Mouse (Mus musculus): ENCODE measurements around the gene Pdlim1. TPM values are rescaled to one million over a fixed set of nuclear protein-coding genes. Genes with fewer than 3 reads are reported as not detected.

Pdlim1 gene
- polyA plus RNA-seq, 1 experiment: 205 TPM

- H3K4me1 ChIP-seq (ENCODE audit: control insufficient read depth, insufficient read depth, low read length): no peaks in the 10 kb centered on the region
- no peaks in the 10 kb centered on the region for H3K36me3 ChIP-seq (ENCODE audit: control insufficient read depth, insufficient read depth, low read length, poor library complexity, severe bottlenecking)
- no peaks in the 10 kb centered on the region for H3K9me3 ChIP-seq (replicated peaks; ENCODE audit: control insufficient read depth, insufficient read depth, low read length, poor library complexity, severe bottlenecking)
- H3K4me3 ChIP-seq (ENCODE audit: low read depth, low read length): no peak overlapping the region
- no peak overlapping the region for H3K9ac ChIP-seq (ENCODE audit: low read depth, poor library complexity, severe bottlenecking)
- no peak overlapping the region for H3K27ac ChIP-seq (ENCODE audit: insufficient read depth, low read length)
- no peak for TF ChIP-seq CTCF (IDR thresholded peaks at IDR 0.05; ENCODE audit: low read depth, low read length)
- no peak for TF ChIP-seq EP300 (IDR thresholded peaks at IDR 0.05; ENCODE audit: insufficient read depth, low read depth, low read length)
- TF ChIP-seq POLR2A (IDR thresholded peaks at IDR 0.05; ENCODE audit: insufficient read depth, low read length): no peak
- H3K27me3 ChIP-seq (ENCODE audit: control insufficient read depth, insufficient read depth, low read length, poor library complexity, severe bottlenecking): no peaks in the 10 kb centered on the region
Observed at GRCm38 (mm10) chr19:40302477-40302876, 30.8 kb upstream of the Pdlim1 start.

DNA sequence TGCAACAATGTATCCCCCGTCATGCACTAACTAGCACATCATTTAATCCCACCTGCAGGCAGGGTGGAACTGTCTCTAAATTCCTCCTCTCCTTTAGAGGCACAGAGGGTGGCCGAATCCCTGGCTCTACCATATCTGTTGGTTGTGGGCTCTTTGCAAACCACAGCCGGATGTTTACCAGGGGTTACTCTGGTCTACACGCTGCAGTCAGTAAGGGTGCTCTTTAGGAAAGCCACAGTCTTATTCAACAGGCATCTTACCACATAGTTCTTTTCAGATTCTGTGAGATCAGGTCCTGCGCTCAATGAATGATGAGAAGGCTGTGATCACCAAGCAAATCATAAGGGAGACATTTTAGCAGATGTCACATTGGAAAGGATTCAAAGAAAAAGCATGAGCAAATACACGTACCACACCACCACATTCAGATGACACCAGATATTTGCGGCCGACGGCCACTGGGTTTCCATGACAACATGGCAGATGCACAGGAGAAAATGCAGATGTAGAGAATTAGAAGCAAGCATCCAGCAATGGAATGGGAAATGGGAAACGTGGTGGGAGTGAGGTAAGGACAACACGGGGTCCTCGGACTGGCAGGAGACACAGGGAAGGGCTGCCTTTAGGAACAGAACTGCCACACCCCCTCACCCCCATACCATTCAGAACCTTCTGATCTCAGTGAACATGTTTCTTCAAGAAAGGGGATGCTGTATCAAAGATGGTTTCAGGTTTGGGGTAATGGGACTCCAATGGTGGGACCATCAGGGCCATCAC is 28.5 kb upstream of the Pdlim1 start:
- no peaks in the 10 kb centered on the region for H3K36me3 ChIP-seq (ENCODE audit: control insufficient read depth, insufficient read depth, low read length, poor library complexity, severe bottlenecking)
- no peaks in the 10 kb centered on the region for H3K9me3 ChIP-seq (replicated peaks; ENCODE audit: control insufficient read depth, insufficient read depth, low read length, poor library complexity, severe bottlenecking)
- no peak overlapping the region for H3K27ac ChIP-seq (ENCODE audit: insufficient read depth, low read length)
- no peaks in the 10 kb centered on the region for H3K27me3 ChIP-seq (ENCODE audit: control insufficient read depth, insufficient read depth, low read length, poor library complexity, severe bottlenecking)
- H3K4me1 ChIP-seq (ENCODE audit: control insufficient read depth, insufficient read depth, low read length): no peaks in the 10 kb centered on the region
- TF ChIP-seq CTCF (IDR thresholded peaks at IDR 0.05; ENCODE audit: low read depth, low read length): no peak
- no peak for TF ChIP-seq EP300 (IDR thresholded peaks at IDR 0.05; ENCODE audit: insufficient read depth, low read depth, low read length)
- no peak for TF ChIP-seq POLR2A (IDR thresholded peaks at IDR 0.05; ENCODE audit: insufficient read depth, low read length)
- H3K4me3 ChIP-seq (ENCODE audit: low read depth, low read length): no peak overlapping the region
- H3K9ac ChIP-seq (ENCODE audit: low read depth, poor library complexity, severe bottlenecking): no peak overlapping the region

GRCm38 (mm10) chr19:40299182-40299581 is 27.5 kb upstream of the Pdlim1 start:
- no peak overlapping the region for H3K4me3 ChIP-seq (ENCODE audit: low read depth, low read length)
- H3K27ac ChIP-seq (ENCODE audit: insufficient read depth, low read length): no peak overlapping the region
- TF ChIP-seq EP300 (IDR thresholded peaks at IDR 0.05; ENCODE audit: insufficient read depth, low read depth, low read length) (no peak), POLR2A (IDR thresholded peaks at IDR 0.05; ENCODE audit: insufficient read depth, low read length) (no peak), CTCF (IDR thresholded peaks at IDR 0.05; ENCODE audit: low read depth, low read length) (no peak)
- H3K9me3 ChIP-seq (replicated peaks; ENCODE audit: control insufficient read depth, insufficient read depth, low read length, poor library complexity, severe bottlenecking): no peaks in the 10 kb centered on the region
- H3K9ac ChIP-seq (ENCODE audit: low read depth, poor library complexity, severe bottlenecking): no peak overlapping the region
- H3K27me3 ChIP-seq (ENCODE audit: control insufficient read depth, insufficient read depth, low read length, poor library complexity, severe bottlenecking): no peaks in the 10 kb centered on the region
- no peaks in the 10 kb centered on the region for H3K36me3 ChIP-seq (ENCODE audit: control insufficient read depth, insufficient read depth, low read length, poor library complexity, severe bottlenecking)
- no peaks in the 10 kb centered on the region for H3K4me1 ChIP-seq (ENCODE audit: control insufficient read depth, insufficient read depth, low read length)

GRCm38 (mm10) chr19:40298574-40298973 is 26.9 kb upstream of the Pdlim1 start:
- no peaks in the 10 kb centered on the region for H3K27me3 ChIP-seq (ENCODE audit: control insufficient read depth, insufficient read depth, low read length, poor library complexity, severe bottlenecking)
- H3K9me3 ChIP-seq (replicated peaks; ENCODE audit: control insufficient read depth, insufficient read depth, low read length, poor library complexity, severe bottlenecking): no peaks in the 10 kb centered on the region
- no peaks in the 10 kb centered on the region for H3K36me3 ChIP-seq (ENCODE audit: control insufficient read depth, insufficient read depth, low read length, poor library complexity, severe bottlenecking)
- no peak overlapping the region for H3K4me3 ChIP-seq (ENCODE audit: low read depth, low read length)
- no peak for TF ChIP-seq EP300 (IDR thresholded peaks at IDR 0.05; ENCODE audit: insufficient read depth, low read depth, low read length)
- no peak for TF ChIP-seq POLR2A (IDR thresholded peaks at IDR 0.05; ENCODE audit: insufficient read depth, low read length)
- TF ChIP-seq CTCF (IDR thresholded peaks at IDR 0.05; ENCODE audit: low read depth, low read length): no peak
- no peak overlapping the region for H3K27ac ChIP-seq (ENCODE audit: insufficient read depth, low read length)
- H3K4me1 ChIP-seq (ENCODE audit: control insufficient read depth, insufficient read depth, low read length): no peaks in the 10 kb centered on the region
- H3K9ac ChIP-seq (ENCODE audit: low read depth, poor library complexity, severe bottlenecking): no peak overlapping the region

GRCm38 (mm10) chr19:40297798-40298144 is 26.1 kb upstream of the Pdlim1 start:
- H3K9ac ChIP-seq (ENCODE audit: low read depth, poor library complexity, severe bottlenecking): no peak overlapping the region
- no peaks in the 10 kb centered on the region for H3K4me1 ChIP-seq (ENCODE audit: control insufficient read depth, insufficient read depth, low read length)
- no peaks in the 10 kb centered on the region for H3K27me3 ChIP-seq (ENCODE audit: control insufficient read depth, insufficient read depth, low read length, poor library complexity, severe bottlenecking)
- H3K4me3 ChIP-seq (ENCODE audit: low read depth, low read length): no peak overlapping the region
- no peak overlapping the region for H3K27ac ChIP-seq (ENCODE audit: insufficient read depth, low read length)
- TF ChIP-seq CTCF (IDR thresholded peaks at IDR 0.05; ENCODE audit: low read depth, low read length) (no peak), EP300 (IDR thresholded peaks at IDR 0.05; ENCODE audit: insufficient read depth, low read depth, low read length) (no peak), POLR2A (IDR thresholded peaks at IDR 0.05; ENCODE audit: insufficient read depth, low read length) (no peak)
- H3K36me3 ChIP-seq (ENCODE audit: control insufficient read depth, insufficient read depth, low read length, poor library complexity, severe bottlenecking): no peaks in the 10 kb centered on the region
- no peaks in the 10 kb centered on the region for H3K9me3 ChIP-seq (replicated peaks; ENCODE audit: control insufficient read depth, insufficient read depth, low read length, poor library complexity, severe bottlenecking)

DNA sequence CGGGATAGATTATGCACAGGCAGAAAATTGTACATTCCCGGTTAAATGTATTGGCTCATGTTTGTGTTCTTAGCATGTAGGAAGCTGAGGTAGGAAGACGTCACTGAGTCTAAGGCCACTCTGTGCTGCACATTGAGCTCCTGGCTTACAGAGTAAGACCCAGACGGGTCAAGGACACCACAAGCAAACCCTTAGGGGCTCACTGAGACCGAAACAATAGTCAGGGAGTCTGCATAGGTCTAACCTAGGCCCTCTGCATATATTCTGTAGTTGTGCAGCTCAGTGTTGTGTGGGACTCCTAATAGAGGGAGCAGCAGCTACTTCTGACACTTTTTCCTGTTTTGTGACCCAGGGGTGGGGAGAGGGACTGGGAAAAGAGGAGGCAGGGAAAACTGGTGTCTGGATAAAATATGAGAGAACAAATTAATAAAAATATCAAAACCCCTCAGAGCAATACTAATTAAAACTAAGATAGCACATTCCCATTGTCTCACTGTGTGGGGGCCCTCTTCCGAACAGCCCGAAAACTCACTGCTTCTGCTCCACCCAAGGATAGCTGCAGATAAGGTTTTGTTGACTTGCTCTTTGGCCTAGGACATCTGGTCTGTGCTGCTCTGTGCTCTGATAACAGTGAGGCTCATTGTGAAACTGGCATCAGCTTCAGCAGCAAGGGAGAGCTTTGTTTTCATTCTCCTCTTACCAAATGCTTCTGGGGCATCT is 25.6 kb upstream of the Pdlim1 start:
- Histone ChIP-seq H3K4me3 (ENCODE audit: low read depth, low read length) (no peak overlapping the region), H3K9ac (ENCODE audit: low read depth, poor library complexity, severe bottlenecking) (no peak overlapping the region), H3K27ac (ENCODE audit: insufficient read depth, low read length) (no peak overlapping the region), H3K36me3 (ENCODE audit: control insufficient read depth, insufficient read depth, low read length, poor library complexity, severe bottlenecking) (no peaks in the 10 kb centered on the region), H3K9me3 (replicated peaks; ENCODE audit: control insufficient read depth, insufficient read depth, low read length, poor library complexity, severe bottlenecking) (no peaks in the 10 kb centered on the region), H3K4me1 (ENCODE audit: control insufficient read depth, insufficient read depth, low read length) (no peaks in the 10 kb centered on the region), H3K27me3 (ENCODE audit: control insufficient read depth, insufficient read depth, low read length, poor library complexity, severe bottlenecking) (no peaks in the 10 kb centered on the region)
- TF ChIP-seq POLR2A (IDR thresholded peaks at IDR 0.05; ENCODE audit: insufficient read depth, low read length): no peak
- no peak for TF ChIP-seq EP300 (IDR thresholded peaks at IDR 0.05; ENCODE audit: insufficient read depth, low read depth, low read length)
- TF ChIP-seq CTCF (IDR thresholded peaks at IDR 0.05; ENCODE audit: low read depth, low read length): no peak

Measured in ES-Bruce4 (cell line).